Mouse (Mus musculus): ENCODE results near the gene Tspan1.

GRCm38 (mm10) chr4:116140801-116141574 is 26.4 kb downstream of the Tspan1 start:
- TF ChIP-seq CTCF (IDR thresholded peaks at IDR 0.05; ENCODE audit: low read depth) (no peak), EP300 (optimal IDR thresholded peaks at IDR 0.05) (no peak)
